Mouse (Mus musculus) heart, postnatal 0 days (tissue): ENCODE measurements around the gene Bcas3. TPM values are rescaled to one million over a fixed set of nuclear protein-coding genes. Genes with fewer than 3 reads are reported as not detected.

Experiments
- ATAC-seq: fragments of 200-750 bp; cut with Nextera tagmentation; 2 replicates; pipeline ENCODE4 v1.8.0; 2017; ENCODE audit warnings: low read depth, moderate number of reproducible peaks, moderate library complexity; ENCODE audit not compliant: insufficient read depth
- DNase-seq: peaks from one replicate; pipeline ENCODE4 v3.0.0-alpha.2; 2016; ENCODE audit warnings: low spot score
- H3K27ac ChIP-seq: fragments of 300-500 bp; sonication (generic); 2 replicates; pipeline ENCODE4 v1.5.1; 2014; ENCODE audit warnings: low read depth, mild to moderate bottlenecking
- H3K27me3 ChIP-seq: fragments of 300-500 bp; sonication (generic); 2 replicates; pipeline ENCODE4 v1.6.1; 2014; ENCODE audit warnings: low read length, mixed read lengths; ENCODE audit not compliant: control insufficient read depth, insufficient read depth
- H3K36me3 ChIP-seq: fragments of 300-500 bp; sonication (generic); replicated peaks from 2 replicates; pipeline ENCODE4 v1.6.1; 2014; ENCODE audit warnings: low read length, mixed read lengths; ENCODE audit not compliant: control insufficient read depth, insufficient read depth
- H3K4me1 ChIP-seq: fragments of 300-500 bp; sonication (generic); 2 replicates; pipeline ENCODE4 v1.6.1; 2014; ENCODE audit warnings: antibody characterized with exemption; ENCODE audit not compliant: control insufficient read depth, insufficient read depth
- H3K4me2 ChIP-seq: fragments of 300-500 bp; sonication (generic); 2 replicates; pipeline ENCODE4 v1.6.1; 2014; ENCODE audit warnings: low read depth, mild to moderate bottlenecking, low read length, moderate library complexity
- H3K4me3 ChIP-seq: fragments of 300-500 bp; sonication (generic); 2 replicates; pipeline ENCODE4 v1.5.1; 2014; ENCODE audit warnings: low read depth, low read length
- H3K9ac ChIP-seq: fragments of 300-500 bp; sonication (generic); replicated peaks from 2 replicates; pipeline ENCODE4 v1.6.1; 2014; ENCODE audit warnings: low read depth, low read length, mixed read lengths
- H3K9me3 ChIP-seq: fragments of 300-500 bp; sonication (generic); replicated peaks from 2 replicates; pipeline ENCODE4 v1.6.1; 2016; ENCODE audit warnings: low read length; ENCODE audit not compliant: control insufficient read depth
- CTCF ChIP-seq: IDR thresholded peaks from 2 replicates; pipeline ENCODE4 v1.5.1; 2016; ENCODE audit warnings: antibody characterized with exemption, control low read depth, low read depth
- EP300 ChIP-seq: IDR thresholded peaks from 2 replicates; pipeline ENCODE4 v1.6.1; 2016; ENCODE audit warnings: antibody characterized with exemption, low read depth
- WGBS: fragments of 180-500 bp; shearing (Covaris S2); extraction: QIAGEN DNeasy Blood & Tissue Kit; methylation state at CpG from one replicate; pipeline ENCODE4 v1.1.7; 2014; 5-methylcytosine and 5-hydroxymethylcytosine counted together
- polyA plus RNA-seq: library from polyadenylated mRNA; unstranded; fragments of >200 nt; fragmentation: Nextera tagmentation; extraction: Ambion mirVana; gene quantifications from 2 replicates; pipeline ENCODE4 v1.2.1, GENCODE M21; 2015
- total RNA-seq: library from RNA; depleted of rRNA; stranded (reverse); fragments of >200 nt; gene quantifications from 2 replicates; pipeline ENCODE4 v1.2.3, GENCODE M21; 2014; ENCODE audit warnings: low replicate concordance

The Bcas3 gene
- total and polyA plus RNA-seq, 2 experiments from 2014 or later = 18.5 to 37.4 TPM

GRCm38 (mm10) chr11:85430743-85431448, 77.9 kb downstream of the Bcas3 start:
- H3K9ac ChIP-seq = no peak overlapping the region
- DNase-seq = no peak
- no peak for ATAC-seq
- H3K4me1 ChIP-seq = no peaks in the 10 kb centered on the region
- no peak overlapping the region for H3K4me3 ChIP-seq
- H3K27ac ChIP-seq = no peak overlapping the region
- TF ChIP-seq EP300 (no peak), CTCF (no peak)
- H3K9me3 ChIP-seq = no peaks in the 10 kb centered on the region
- WGBS = 61% methylated on average over 11 of the region's 11 CpGs
- no peaks in the 10 kb centered on the region for H3K36me3 ChIP-seq
- H3K27me3 ChIP-seq = no peaks in the 10 kb centered on the region
- no peak overlapping the region for H3K4me2 ChIP-seq

GRCm38 (mm10) chr11:85447375-85447774, 94.4 kb downstream of the Bcas3 start:
- TF ChIP-seq EP300 (no peak), CTCF (no peak)
- ATAC-seq = no peak

GRCm38 (mm10) chr11:85453598-85454304, 100.8 kb downstream of the Bcas3 start:
- no peaks in the 10 kb centered on the region for H3K27me3 ChIP-seq
- ATAC-seq (no peak), DNase-seq (no peak)
- no peaks in the 10 kb centered on the region for H3K9me3 ChIP-seq
- no peak overlapping the region for H3K9ac ChIP-seq
- no peak overlapping the region for H3K4me2 ChIP-seq
- no peak overlapping the region for H3K27ac ChIP-seq
- H3K36me3 ChIP-seq = no peaks in the 10 kb centered on the region; the same call in 1 of the 2 replicates
- 50% methylated on average over 8 of the region's 8 CpGs for WGBS
- TF ChIP-seq CTCF (no peak), EP300 (no peak)
- H3K4me1 ChIP-seq = no peaks in the 10 kb centered on the region
- no peak overlapping the region for H3K4me3 ChIP-seq

More at GRCm38 (mm10) chr11:85447375-85447774, 94.4 kb downstream of the Bcas3 start:
- WGBS = 85% methylated on average over 5 of the region's 5 CpGs
- Histone ChIP-seq H3K9me3 (no peaks in the 10 kb centered on the region), H3K9ac (no peak overlapping the region), H3K36me3 (no peaks in the 10 kb centered on the region; the same call in 1 of the 2 replicates), H3K4me3 (no peak overlapping the region), H3K4me1 (no peaks in the 10 kb centered on the region), H3K27ac (no peak overlapping the region), H3K27me3 (no peaks in the 10 kb centered on the region), H3K4me2 (no peak overlapping the region)
- no peak for DNase-seq

GRCm38 (mm10) chr11:85454305-85454682, 101.3 kb downstream of the Bcas3 start:
- WGBS = 80% methylated on average over 5 of the region's 5 CpGs
- H3K36me3 ChIP-seq = no peaks in the 10 kb centered on the region; the same call in 1 of the 2 replicates
- ATAC-seq (no peak), DNase-seq (no peak)
- H3K4me3 ChIP-seq = no peak overlapping the region
- no peak overlapping the region for H3K9ac ChIP-seq
- H3K4me2 ChIP-seq = no peak overlapping the region
- H3K9me3 ChIP-seq = no peaks in the 10 kb centered on the region
- no peaks in the 10 kb centered on the region for H3K4me1 ChIP-seq
- TF ChIP-seq EP300 (no peak), CTCF (no peak)
- no peak overlapping the region for H3K27ac ChIP-seq
- no peaks in the 10 kb centered on the region for H3K27me3 ChIP-seq

- Histone ChIP-seq H3K9me3 (no peaks in the 10 kb centered on the region), H3K4me2 (no peak overlapping the region), H3K4me1 (no peaks in the 10 kb centered on the region), H3K27ac (no peak overlapping the region), H3K4me3 (no peak overlapping the region), H3K27me3 (no peaks in the 10 kb centered on the region), H3K9ac (no peak overlapping the region), H3K36me3 (no peaks in the 10 kb centered on the region)
- no peak for TF ChIP-seq EP300
- DNase-seq (no peak), ATAC-seq (no peak)
- 90% methylated on average over 7 of the region's 7 CpGs for WGBS
These were observed 108.6 kb downstream of the Bcas3 start for GRCm38 (mm10) chr11:85461536-85461935.
